Mouse (Mus musculus): ENCODE measurements at regions not wholly inside any gene's neighbourhood (a gene's known extent, or its start where the extent isn't known, plus 50 kb on each side); places are given as distances from the start of the nearest gene placed in this dataset.

DNA sequence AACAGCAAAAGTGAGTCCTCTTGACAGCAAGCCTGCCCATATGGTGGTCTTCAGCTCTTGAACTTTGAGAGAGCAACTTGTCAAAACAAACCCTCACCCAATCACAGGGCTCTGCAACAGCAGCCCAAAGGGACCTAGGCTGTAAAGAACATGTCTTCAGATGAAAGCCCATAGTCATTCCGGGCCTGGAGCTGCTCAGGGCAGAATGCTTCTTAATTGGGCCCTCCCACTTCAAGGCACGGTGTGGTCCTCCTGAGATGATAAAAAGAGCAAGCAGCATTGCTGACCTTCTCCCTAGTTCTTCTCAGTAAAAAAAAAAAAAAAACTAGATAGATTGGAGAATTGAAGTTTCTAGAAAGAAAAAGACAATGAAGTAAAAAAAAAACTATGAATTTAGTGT, 80.7 kb upstream of the Cpeb4 start:
- TF ChIP-seq CHD1 (IDR thresholded peaks at IDR 0.05; ENCODE audit: low read depth, low read length), result no peak
- TF ChIP-seq TCF12 (IDR thresholded peaks at IDR 0.05; ENCODE audit: low read depth, low read length), result no peak
- no peak for TF ChIP-seq ZC3H11A (IDR thresholded peaks at IDR 0.05; ENCODE audit: low read depth, low read length)
- TF ChIP-seq BHLHE40 (IDR thresholded peaks at IDR 0.05; ENCODE audit: low read depth, low read length), result no peak
- no peak for TF ChIP-seq UBTF (IDR thresholded peaks at IDR 0.05; ENCODE audit: low read depth, low read length)
- TF ChIP-seq USF2 (conservative IDR thresholded peaks at IDR 0.05; ENCODE audit: low read depth, low read length), result no peak
- no peak for TF ChIP-seq CTCF (conservative IDR thresholded peaks at IDR 0.05 in 1 of 2, IDR thresholded peaks at IDR 0.05 in 1 of 2; ENCODE audit: low read depth in 2 of 2, low read length in 2 of 2)
- TF ChIP-seq MAX (IDR thresholded peaks at IDR 0.05; ENCODE audit: low read length), result no peak

Measured in CH12.LX (cell line).